Mouse (Mus musculus): ENCODE data around the gene Rbfox3. TPM values are rescaled to one million over a fixed set of nuclear protein-coding genes. Genes with fewer than 3 reads are reported as not detected.

The Rbfox3 gene
- polyA plus RNA-seq, 1 experiment from 2014 or later: 0.82 TPM

- 81% methylated on average over 5 of the region's 5 CpGs for WGBS
- Histone ChIP-seq H3K4me1 (replicated peaks; ENCODE audit: insufficient read depth, low read length) (no peaks in the 10 kb centered on the region), H3K36me3 (ENCODE audit: insufficient read depth, low read length) (no peaks in the 10 kb centered on the region), H3K4me3 (replicated peaks; ENCODE audit: low read depth, low read length) (no peak overlapping the region), H3K27me3 (ENCODE audit: insufficient read depth, low read length) (peaks cover 20% of the 10 kb centered on the region), H3K9me3 (replicated peaks; ENCODE audit: low read length) (no peaks in the 10 kb centered on the region), H3K4me2 (ENCODE audit: low read length) (no peak overlapping the region), H3K27ac (no peak overlapping the region), H3K9ac (ENCODE audit: low read depth, low read length) (no peak overlapping the region)
- no peak for TF ChIP-seq CTCF (IDR thresholded peaks at IDR 0.05; ENCODE audit: low read depth)
- DNase-seq (ENCODE audit: low spot score) (no peak), ATAC-seq (replicated peaks; ENCODE audit: low FRiP score, low read depth) (no peak)
These were observed 347.5 kb downstream of the Rbfox3 start for GRCm38 (mm10) chr11:118563877-118564276.

DNA sequence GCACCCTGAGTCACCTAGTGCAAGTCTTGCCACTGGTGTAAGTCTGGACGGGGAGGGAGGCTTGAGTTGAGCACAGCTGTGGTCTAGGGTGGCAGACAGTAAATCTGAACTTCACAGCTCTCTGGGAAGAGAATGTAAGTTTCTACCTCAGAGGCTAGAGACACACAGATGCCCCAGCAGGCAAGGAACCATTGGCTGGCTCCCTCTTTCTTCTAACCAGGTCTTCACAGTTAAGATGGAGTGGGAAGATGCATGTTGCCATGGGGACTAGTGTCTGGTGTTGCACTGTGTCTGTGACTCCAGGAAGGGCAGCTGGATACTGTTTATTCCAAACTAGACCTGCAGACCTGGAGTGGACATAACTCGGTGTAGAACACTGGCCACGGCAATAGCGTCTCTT lies 348.6 kb downstream of the Rbfox3 start:
- Histone ChIP-seq H3K27me3 (ENCODE audit: insufficient read depth, low read length) (peaks cover 9% of the 10 kb centered on the region), H3K36me3 (ENCODE audit: insufficient read depth, low read length) (no peaks in the 10 kb centered on the region), H3K27ac (no peak overlapping the region), H3K4me1 (replicated peaks; ENCODE audit: insufficient read depth, low read length) (no peaks in the 10 kb centered on the region), H3K4me2 (ENCODE audit: low read length) (no peak overlapping the region), H3K9ac (ENCODE audit: low read depth, low read length) (no peak overlapping the region), H3K4me3 (replicated peaks; ENCODE audit: low read depth, low read length) (no peak overlapping the region), H3K9me3 (replicated peaks; ENCODE audit: low read length) (no peaks in the 10 kb centered on the region)
- no peak for TF ChIP-seq CTCF (IDR thresholded peaks at IDR 0.05; ENCODE audit: low read depth)
- 78% methylated on average over 4 of the region's 4 CpGs for WGBS
- DNase-seq (ENCODE audit: low spot score) (no peak), ATAC-seq (replicated peaks; ENCODE audit: low FRiP score, low read depth) (no peak)

DNA sequence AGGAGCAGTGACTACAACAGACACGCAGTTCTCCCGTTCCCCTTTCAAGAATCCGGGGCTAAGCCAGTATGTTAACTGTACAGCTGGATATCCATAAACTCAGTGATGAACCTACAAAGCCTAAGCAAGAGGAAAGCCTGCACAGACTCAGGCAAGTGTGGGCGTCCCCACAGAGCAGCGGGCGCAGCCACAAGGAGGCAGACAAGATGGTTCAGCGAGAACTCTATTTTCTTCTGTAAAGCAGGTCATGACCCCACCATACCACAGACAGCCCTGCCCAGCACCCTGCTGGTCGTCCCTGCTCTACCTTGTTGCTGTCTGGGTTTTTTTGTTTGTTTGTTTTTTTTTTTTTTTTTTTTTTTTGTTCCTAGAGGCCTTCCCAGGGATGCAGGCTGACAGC lies 353.2 kb downstream of the Rbfox3 start:
- H3K9me3 ChIP-seq (replicated peaks; ENCODE audit: low read length): no peaks in the 10 kb centered on the region
- H3K27ac ChIP-seq: no peak overlapping the region
- no peak overlapping the region for H3K9ac ChIP-seq (ENCODE audit: low read depth, low read length)
- H3K4me2 ChIP-seq (ENCODE audit: low read length): no peak overlapping the region
- DNase-seq (ENCODE audit: low spot score) (no peak), ATAC-seq (replicated peaks; ENCODE audit: low FRiP score, low read depth) (no peak)
- H3K36me3 ChIP-seq (ENCODE audit: insufficient read depth, low read length): no peaks in the 10 kb centered on the region
- 66% methylated on average over 8 of the region's 8 CpGs for WGBS
- no peak for TF ChIP-seq CTCF (IDR thresholded peaks at IDR 0.05; ENCODE audit: low read depth)
- H3K4me3 ChIP-seq (replicated peaks; ENCODE audit: low read depth, low read length): no peak overlapping the region
- H3K4me1 ChIP-seq (replicated peaks; ENCODE audit: insufficient read depth, low read length): no peaks in the 10 kb centered on the region
- H3K27me3 ChIP-seq (ENCODE audit: insufficient read depth, low read length): no peaks in the 10 kb centered on the region

- H3K36me3 ChIP-seq (ENCODE audit: insufficient read depth, low read length): no peaks in the 10 kb centered on the region
- whole genome bisulfite sequencing: 50% methylated on average over 5 of the region's 5 CpGs
- no peak overlapping the region for H3K27ac ChIP-seq
- DNase-seq (ENCODE audit: low spot score) (peak; percentile 66), ATAC-seq (replicated peaks; ENCODE audit: low FRiP score, low read depth) (no peak)
- H3K9ac ChIP-seq (ENCODE audit: low read depth, low read length): no peak overlapping the region
- no peak for TF ChIP-seq CTCF (IDR thresholded peaks at IDR 0.05; ENCODE audit: low read depth)
- H3K9me3 ChIP-seq (replicated peaks; ENCODE audit: low read length): no peaks in the 10 kb centered on the region
- H3K4me2 ChIP-seq (ENCODE audit: low read length): no peak overlapping the region
- H3K4me1 ChIP-seq (replicated peaks; ENCODE audit: insufficient read depth, low read length): no peaks in the 10 kb centered on the region
- no peaks in the 10 kb centered on the region for H3K27me3 ChIP-seq (ENCODE audit: insufficient read depth, low read length)
- H3K4me3 ChIP-seq (replicated peaks; ENCODE audit: low read depth, low read length): no peak overlapping the region
These were observed 355.8 kb downstream of the Rbfox3 start for GRCm38 (mm10) chr11:118555631-118556030.

DNA sequence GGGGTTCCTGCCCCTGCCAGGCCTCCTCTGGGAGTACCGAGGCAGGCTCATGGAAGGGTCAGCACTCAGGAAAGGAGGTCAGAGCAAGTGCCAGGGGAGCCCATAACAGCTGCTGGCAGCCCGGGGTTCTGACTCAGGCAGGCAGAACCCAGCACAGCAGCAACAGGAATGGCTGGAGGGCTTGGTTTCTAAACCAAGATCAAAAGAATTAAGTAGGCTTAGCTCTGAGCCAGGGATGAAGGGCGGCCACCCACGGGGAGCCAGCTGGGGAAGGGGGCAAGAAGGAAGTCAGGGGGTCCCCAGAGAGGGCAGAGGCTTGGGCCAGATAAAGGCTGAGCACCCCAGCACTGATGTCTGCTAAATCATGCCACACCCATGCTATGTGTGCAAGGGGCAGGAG lies 356.9 kb downstream of the Rbfox3 start:
- H3K36me3 ChIP-seq (ENCODE audit: insufficient read depth, low read length): no peaks in the 10 kb centered on the region
- no peak for ATAC-seq (replicated peaks; ENCODE audit: low FRiP score, low read depth)
- H3K9ac ChIP-seq (ENCODE audit: low read depth, low read length): no peak overlapping the region
- H3K4me1 ChIP-seq (replicated peaks; ENCODE audit: insufficient read depth, low read length): no peaks in the 10 kb centered on the region
- no peak overlapping the region for H3K27ac ChIP-seq
- WGBS: 13% methylated on average over 4 of the region's 4 CpGs
- H3K4me2 ChIP-seq (ENCODE audit: low read length): no peak overlapping the region
- no peaks in the 10 kb centered on the region for H3K9me3 ChIP-seq (replicated peaks; ENCODE audit: low read length)
- TF ChIP-seq CTCF (IDR thresholded peaks at IDR 0.05; ENCODE audit: low read depth): no peak
- no peak overlapping the region for H3K4me3 ChIP-seq (replicated peaks; ENCODE audit: low read depth, low read length)
- DNase-seq (ENCODE audit: low spot score): no peak
- H3K27me3 ChIP-seq (ENCODE audit: insufficient read depth, low read length): no peaks in the 10 kb centered on the region

DNA sequence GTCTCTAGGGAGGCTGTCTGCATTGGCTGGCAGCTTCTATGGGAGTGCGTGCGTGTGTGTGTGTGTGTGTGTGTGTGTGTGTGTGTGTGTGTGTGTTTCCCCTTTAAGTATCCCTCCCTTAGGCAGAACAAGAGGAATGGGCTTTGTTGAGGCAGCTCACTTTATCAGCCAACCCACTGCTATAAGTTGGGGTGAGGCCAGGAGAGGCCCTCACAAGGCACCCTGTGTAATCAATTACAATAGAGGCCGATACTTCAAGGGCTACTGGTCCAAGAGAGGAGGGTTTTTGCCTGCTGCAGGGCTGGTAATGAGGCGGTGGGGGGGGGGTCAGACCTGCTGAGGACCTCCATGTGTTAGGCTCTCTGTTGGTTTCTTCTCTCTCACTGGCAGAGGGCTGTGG lies 357.5 kb downstream of the Rbfox3 start:
- H3K4me2 ChIP-seq (ENCODE audit: low read length): no peak overlapping the region
- ATAC-seq (replicated peaks; ENCODE audit: low FRiP score, low read depth) (no peak), DNase-seq (ENCODE audit: low spot score) (no peak)
- no peak overlapping the region for H3K27ac ChIP-seq
- H3K9me3 ChIP-seq (replicated peaks; ENCODE audit: low read length): no peaks in the 10 kb centered on the region
- H3K4me1 ChIP-seq (replicated peaks; ENCODE audit: insufficient read depth, low read length): no peaks in the 10 kb centered on the region
- no peaks in the 10 kb centered on the region for H3K27me3 ChIP-seq (ENCODE audit: insufficient read depth, low read length)
- no peak overlapping the region for H3K4me3 ChIP-seq (replicated peaks; ENCODE audit: low read depth, low read length)
- no peak overlapping the region for H3K9ac ChIP-seq (ENCODE audit: low read depth, low read length)
- WGBS: 38% methylated on average over 4 of the region's 4 CpGs
- TF ChIP-seq CTCF (IDR thresholded peaks at IDR 0.05; ENCODE audit: low read depth): no peak
- no peaks in the 10 kb centered on the region for H3K36me3 ChIP-seq (ENCODE audit: insufficient read depth, low read length)

DNA sequence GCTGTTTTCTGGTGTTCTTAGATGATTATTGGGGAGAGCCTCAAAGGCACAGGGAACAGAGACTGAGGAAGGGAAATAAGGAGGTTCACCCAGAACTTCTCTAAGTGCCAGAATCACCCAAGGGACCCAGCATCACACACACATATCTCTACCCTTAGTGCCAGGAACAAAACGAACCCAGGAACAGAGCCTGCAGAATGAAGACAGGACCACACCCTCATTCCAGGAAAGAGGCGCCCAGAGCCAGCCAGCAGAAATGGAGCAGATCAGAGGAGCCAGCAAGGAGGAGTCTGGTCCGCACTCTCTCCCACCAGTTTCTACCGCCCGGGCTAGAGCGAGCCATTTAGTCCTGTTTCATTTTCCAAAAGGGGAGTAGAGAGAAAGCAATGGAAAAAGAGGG lies 358.4 kb downstream of the Rbfox3 start:
- no peak overlapping the region for H3K4me2 ChIP-seq (ENCODE audit: low read length)
- WGBS: 35% methylated on average over 6 of the region's 6 CpGs
- no peaks in the 10 kb centered on the region for H3K4me1 ChIP-seq (replicated peaks; ENCODE audit: insufficient read depth, low read length)
- H3K9ac ChIP-seq (ENCODE audit: low read depth, low read length): no peak overlapping the region
- DNase-seq (ENCODE audit: low spot score) (no peak), ATAC-seq (replicated peaks; ENCODE audit: low FRiP score, low read depth) (no peak)
- no peak for TF ChIP-seq CTCF (IDR thresholded peaks at IDR 0.05; ENCODE audit: low read depth)
- H3K27me3 ChIP-seq (ENCODE audit: insufficient read depth, low read length): no peaks in the 10 kb centered on the region
- no peaks in the 10 kb centered on the region for H3K9me3 ChIP-seq (replicated peaks; ENCODE audit: low read length)
- no peak overlapping the region for H3K27ac ChIP-seq
- H3K4me3 ChIP-seq (replicated peaks; ENCODE audit: low read depth, low read length): no peak overlapping the region
- no peaks in the 10 kb centered on the region for H3K36me3 ChIP-seq (ENCODE audit: insufficient read depth, low read length)

All from kidney, postnatal 0 days (tissue).